Mouse (Mus musculus) thymus, postnatal 0 days (tissue): ENCODE data around the gene Osbpl11. TPM values are rescaled to one million over a fixed set of nuclear protein-coding genes. Genes with fewer than 3 reads are reported as not detected.
"Not testable (repeated sequence)": the region's sequence is repeated elsewhere in the genome, so short reads cannot be mapped to it uniquely, and the experiment has no call there.

Source experiments
- DNase-seq: peaks from one replicate; pipeline ENCODE4 v3.0.0-alpha.2; 2015; ENCODE audit warnings: low spot score
- polyA plus RNA-seq: library from polyadenylated mRNA; unstranded; fragments of >200 nt; fragmentation: Nextera tagmentation; extraction: Ambion mirVana; gene quantifications from 2 replicates; pipeline ENCODE4 v1.2.1, GENCODE M21; 2015

Osbpl11 gene
- polyA plus RNA-seq, 1 experiment from 2014 or later: 26.3 TPM

DNA sequence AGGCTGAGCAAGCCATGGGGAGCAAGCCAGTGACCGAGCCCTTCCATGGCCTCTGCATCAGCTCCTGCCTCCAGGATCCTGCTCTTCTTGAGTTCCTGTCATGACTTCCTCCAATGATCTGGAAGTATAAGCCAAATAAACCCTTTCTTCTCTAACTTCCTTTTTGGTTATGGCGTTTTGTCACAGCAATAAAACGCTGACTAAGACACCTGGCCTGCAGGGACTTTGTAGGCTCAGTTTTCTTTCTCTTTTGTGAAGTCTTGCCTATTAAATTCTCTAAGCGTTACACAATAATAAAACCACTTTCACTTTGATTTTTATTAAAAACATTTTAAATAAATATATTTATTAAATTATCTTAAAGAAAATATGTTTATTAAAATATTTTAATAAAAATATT is 7.1 kb upstream of the Osbpl11 start:
- DNase-seq: no peak

DNA sequence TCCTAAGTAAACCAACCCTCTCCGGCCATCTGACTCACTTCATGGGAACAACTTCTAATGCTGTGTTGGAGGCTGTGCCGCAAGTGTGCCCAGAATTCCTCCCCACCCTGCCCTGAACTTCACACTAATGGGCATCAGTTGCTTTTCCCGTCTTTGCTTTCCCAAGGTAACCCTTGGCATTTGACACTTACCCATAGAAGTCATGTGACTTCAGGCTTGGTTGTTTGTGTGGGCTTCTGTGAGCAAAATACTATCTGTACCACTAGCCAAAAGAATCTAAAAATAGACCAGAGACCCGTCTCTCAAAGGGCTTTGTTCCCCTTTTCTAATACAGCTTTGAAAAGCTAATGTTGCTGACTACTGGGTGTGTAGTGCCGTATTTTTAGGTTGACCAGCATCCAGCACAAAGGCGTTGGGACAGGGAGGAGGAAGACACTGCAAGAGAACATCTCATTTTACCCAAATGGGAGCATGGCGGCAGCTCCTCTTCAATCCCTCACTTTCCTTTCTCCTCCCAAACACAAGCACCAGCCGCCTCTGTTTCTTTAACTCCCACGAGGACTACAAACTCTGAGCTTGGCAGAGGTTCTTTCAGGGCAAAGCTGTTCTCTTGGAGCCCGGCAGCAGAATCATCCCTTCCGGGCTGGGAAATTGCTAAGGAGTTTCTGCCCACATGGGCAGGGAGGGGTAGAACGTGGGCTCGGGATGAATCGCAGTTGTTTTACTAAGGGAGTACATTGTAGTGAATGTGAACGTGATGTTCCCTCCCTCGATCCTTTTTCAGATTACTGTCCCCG is 6.4 kb upstream of the Osbpl11 start:
- DNase-seq: no peak

DNA sequence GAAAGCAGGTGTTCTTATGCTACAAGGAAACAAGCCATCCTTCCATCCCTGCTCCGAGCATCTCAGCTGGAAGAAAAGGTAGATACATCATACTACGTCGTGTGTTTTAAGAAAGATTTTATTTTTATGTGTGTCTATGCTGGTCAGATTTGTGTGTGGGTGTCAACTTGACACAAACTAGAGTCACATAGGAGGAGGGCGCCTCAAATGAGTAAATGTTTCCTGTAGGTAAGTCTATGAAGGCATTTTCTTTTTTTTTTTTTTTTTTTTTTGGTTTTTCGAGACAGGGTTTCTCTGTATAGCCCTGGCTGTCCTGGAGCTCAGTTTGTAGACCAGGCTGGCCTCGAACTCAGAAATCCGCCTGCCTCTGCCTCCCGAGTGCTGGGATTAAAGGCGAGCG is 5.6 kb upstream of the Osbpl11 start:
- DNase-seq: not testable (repeated sequence)

DNA sequence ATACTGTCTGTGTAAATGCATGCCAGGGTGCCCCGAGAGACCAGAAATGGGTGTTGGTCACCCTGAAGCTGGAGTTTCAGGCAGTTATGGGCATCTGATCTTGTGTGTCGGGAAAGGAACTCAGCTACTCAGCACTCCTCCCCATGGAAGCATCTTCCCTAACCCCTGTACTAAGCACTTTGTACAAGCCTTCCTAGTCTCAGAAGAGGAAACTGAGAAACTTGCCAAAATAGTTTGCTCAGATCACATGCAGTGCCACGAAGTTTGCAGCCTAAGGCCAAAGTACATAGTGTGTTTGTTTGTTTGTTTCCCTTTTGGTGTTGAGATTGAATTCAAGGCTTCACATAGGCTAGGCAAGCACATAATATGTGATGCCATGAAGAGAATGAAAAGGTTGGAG is 5.0 kb upstream of the Osbpl11 start:
- no peak for DNase-seq

DNA sequence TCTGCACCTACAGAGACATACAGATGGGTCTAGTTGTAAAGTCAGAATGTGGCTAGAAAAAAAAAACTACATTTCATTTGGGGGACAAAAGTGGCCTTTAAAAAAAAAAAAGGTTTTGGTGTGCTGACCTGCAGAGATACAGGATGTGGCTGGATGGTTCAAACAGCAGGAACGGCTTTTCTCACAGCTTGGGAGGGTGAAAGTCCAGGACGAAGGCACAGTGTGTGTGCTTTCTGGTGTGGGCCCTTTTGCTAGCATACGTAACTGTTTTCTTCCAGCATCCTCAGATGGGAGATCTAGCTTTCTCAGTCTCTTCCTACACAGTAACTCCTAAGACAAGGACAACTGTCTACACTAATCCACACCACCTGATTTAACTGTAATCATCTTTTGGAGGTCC is 4.1 kb upstream of the Osbpl11 start:
- DNase-seq: no peak

DNA sequence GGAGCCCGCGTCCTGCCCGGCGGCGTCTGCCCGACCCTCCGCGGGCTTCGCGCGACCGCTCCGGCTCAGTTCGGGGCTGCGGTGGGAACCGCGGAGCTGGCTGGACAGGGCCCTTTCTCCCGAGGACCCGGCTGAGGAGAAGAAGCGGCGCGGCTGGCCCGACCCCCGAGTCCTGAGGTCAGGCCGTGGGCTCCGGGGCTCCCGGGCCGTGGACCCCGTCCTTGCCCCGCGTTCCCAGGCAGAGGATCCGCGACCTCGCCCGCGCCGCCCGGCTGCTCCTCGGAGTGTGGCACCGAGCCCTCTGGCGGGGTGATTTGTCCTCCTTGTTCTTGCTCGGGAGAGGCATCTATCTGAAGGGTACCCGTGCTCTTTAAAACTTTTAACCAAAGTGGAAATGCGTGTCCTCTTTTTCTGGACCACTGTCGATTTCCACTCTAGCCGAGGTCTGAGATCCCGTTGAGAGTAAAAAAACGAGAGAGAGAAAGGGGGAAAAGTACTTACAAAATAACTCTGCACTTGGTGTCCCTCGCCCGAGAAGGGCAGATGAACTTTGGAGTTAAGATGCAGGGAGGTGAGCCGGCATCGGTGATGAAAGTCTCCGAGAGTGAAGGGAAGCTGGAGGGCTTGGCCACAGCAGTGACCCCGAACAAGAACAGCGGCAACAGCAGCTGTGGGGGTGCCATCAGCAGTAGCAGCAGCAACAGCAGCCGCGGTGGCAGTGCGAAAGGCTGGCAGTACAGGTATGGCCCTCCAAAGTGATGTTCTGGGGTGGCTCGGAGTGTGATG is 583 bp downstream of the Osbpl11 start:
- peak; percentile 59 for DNase-seq

DNA sequence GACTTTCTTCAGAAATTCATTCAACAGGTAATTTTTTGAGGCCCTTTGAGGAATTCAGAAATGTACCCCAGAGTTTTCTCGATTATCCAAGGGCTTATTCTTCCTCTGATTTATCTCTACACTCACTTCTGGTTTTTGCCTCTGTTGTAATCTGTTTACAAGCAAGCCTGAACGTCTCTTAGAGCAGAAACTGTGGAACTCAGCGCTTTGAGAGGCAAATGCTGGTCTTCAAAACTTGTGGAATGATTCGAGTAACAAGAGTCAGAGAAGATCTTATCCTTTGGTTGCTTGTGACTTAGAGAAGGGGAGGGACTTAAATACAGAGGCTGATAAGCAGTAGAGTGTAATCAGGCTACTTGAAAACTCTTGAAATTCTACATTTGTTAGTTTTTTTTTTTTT is 1.3 kb downstream of the Osbpl11 start:
- peak; percentile 21 for DNase-seq

DNA sequence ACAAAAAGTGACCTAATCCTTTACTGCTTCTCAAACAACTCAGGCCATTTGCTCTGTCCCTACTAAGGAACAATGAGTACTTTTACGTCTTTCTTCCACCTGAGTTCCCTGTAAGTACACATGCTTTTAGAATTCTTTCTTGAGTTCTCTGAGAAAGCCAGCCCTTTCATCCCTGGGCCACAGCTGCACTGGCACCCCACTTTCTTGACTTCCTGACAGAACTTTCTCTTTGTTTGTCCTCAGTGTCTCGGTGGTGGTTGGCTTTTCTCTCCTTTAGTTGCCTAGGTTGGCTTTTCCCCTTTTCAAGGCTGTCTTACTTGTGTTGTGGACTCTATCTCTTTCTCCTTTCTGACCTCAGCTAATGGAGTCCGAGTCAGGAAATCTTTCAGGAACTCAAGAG is 3.2 kb downstream of the Osbpl11 start:
- DNase-seq: peak; percentile 81

DNA sequence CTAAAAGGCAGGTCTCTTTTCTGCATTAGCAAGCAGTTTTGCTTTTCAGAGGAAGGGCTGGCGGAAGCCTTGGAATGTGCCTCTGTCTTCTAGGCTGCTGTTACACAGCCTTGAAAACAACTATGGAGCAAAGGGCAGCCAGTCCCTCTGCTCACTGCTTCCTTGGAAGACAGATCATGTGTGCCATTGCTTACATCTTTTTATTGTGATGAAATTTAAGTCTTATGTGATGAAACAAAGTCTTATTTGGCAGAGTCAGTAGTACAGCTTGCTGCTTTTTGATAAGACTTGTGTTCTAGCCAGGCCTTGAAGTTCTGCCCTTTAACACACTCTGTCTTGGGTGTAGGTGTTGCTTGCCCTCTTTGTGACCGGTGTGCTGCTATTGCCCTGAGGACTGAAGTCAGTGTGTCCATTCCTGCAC is 6.8 kb downstream of the Osbpl11 start:
- DNase-seq: no peak

DNA sequence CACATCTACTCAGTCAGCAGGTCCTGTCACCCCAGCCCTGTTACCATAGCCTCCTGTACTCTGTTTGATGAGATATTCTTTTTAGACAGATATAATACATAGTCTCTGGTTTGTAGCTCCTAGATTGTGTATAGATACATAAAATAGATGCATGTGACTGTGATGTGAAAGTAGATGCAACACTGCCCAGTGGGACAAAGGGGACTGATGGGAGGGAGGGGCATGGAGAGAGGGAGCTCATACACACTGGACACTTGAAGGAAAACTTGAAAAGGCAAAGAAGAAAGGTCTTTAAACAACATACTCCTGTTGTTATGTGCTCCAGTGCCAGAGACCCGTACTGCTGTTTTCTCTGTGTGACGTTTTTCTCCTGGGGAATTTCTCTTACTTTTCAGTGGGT is 7.4 kb downstream of the Osbpl11 start:
- DNase-seq: no peak

DNA sequence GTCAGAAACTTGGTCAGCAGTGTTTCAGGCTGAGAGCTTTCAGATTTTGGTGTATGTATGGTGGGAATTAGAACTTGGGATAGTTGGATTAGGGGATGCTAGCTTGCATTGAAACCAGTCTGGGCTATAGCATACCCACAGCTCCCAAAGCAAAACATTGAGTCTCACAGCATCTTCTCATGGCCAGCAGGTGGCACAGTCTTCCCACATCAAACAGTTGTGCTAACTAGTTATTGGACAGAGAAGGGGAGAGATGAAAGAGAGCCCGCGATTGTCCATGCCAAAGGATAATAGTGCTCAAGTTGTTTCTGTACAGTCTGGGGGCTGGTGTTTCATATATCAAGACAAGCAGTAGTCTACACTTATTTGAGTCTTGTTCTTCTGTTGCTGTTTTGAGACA is 8.8 kb downstream of the Osbpl11 start:
- peak; percentile 66 for DNase-seq

DNA sequence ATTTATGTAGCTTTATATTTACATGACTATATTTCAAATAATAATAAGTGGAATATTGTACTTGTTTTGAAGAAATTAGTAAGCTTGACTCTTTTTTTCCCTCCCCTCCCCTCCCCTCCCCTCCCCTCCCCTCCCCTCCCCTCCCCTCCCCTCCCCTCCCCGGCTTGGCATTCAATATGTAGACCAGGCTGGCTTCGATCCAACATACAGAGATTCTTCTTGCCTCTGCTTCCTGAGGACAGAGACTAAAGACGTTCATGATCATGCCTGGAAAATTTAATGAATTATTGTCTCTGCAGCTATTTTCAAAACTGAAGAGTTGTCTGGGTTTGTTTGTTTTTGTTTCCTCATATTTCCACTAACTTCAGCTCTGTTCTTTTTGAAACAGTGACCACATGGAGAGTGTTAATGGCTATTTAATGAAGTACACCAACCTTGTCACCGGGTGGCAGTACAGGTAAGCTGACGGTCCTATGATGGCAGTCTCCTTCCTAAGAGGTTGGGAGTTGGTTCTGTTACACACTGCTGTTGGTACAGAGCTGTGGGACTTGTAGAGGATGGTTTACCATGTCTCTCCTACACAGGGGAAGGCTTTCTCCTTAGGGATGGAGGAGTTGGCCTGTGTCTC is 10.9 kb downstream of the Osbpl11 start:
- DNase-seq: no peak

DNA sequence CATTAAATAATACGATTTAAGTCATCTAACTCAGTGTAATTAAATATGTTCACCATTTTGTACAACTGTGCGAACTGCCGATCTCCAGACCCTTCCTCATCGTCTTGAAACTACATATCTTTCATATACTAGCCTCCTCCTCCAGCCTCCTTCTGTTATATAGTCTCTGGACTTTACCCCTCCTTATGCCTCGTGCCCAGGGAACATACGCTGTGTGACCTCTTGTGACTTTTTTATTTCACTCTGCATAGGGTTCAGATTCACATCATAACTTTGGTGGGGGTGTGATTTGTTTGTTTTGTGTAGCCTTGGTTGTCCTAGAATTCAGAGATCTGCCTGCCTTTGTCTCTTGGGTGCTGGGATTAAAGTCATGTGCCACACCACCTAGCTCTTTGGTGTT is 11.7 kb downstream of the Osbpl11 start:
- DNase-seq: no peak

DNA sequence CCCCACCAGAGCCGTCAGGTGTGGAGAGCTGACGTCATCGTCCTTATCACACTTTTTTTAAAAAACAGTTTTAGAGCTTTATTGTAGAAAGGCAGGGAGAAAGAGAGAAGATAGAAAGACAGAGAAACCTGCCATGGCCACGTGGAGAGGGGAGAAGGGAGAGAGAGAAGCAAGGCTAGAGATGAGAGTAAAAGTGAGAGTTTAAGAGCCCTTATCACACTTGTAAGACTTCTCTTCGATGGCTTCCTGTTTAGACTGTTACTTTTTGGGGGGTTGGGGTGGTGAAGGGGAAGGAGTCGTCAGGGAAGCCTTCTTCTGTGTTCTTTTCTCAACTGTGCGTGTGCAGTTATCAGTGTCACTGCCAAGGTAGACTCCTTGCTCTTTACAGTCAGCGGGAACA is 15.7 kb downstream of the Osbpl11 start:
- DNase-seq: peak; percentile 32

DNA sequence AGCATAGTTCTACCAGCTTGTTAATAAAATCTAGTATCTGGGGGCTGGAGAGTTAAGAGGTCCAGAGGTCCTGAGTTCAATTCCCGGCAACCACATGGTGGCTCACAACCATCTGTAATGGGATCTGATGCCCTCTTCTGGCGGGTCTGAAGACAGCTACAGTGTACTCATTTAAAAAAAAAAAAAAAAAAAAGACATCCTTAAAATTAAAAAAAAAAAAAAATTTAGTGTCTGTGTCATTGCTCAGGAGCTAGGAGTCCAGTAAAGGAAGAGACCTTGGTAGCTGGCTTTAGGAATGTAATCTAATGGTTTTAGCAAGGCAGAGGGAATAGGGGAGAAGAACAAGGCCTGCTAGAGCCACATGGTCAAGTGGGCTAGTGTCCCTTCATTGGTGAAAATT is 25.9 kb downstream of the Osbpl11 start:
- DNase-seq: no peak

DNA sequence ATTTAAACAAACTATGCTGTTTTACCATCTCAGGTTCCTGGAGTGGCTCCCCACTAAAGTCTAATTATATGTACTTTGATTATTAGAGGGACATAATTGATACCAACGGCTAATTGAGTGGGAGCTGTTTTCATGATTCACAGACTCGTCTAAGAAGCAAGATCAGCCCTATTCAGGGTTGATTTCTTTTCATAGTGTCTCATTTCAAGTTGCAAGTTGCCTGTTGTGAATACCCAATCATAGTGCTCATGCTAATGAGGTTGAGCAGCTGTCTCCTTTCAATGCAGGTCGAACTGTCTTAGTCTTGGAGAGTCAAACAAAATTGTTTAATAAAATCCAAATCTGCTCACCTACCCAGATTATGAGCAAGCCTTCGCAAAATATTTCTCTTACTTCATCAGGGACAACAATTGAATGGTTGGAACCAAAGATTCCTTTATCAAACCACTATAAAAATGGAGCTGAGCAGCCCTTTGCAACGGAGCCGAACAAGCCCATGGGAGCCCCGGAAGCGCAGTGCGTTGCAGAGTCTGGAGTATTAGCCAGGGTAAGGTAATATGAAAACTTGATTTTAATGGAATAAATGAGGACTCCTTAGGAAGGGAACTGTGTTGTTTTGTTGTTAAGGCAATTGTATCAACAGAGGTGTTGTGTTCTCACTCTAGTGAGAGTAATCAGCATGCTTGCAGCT is 31.6 kb downstream of the Osbpl11 start:
- no peak for DNase-seq

DNA sequence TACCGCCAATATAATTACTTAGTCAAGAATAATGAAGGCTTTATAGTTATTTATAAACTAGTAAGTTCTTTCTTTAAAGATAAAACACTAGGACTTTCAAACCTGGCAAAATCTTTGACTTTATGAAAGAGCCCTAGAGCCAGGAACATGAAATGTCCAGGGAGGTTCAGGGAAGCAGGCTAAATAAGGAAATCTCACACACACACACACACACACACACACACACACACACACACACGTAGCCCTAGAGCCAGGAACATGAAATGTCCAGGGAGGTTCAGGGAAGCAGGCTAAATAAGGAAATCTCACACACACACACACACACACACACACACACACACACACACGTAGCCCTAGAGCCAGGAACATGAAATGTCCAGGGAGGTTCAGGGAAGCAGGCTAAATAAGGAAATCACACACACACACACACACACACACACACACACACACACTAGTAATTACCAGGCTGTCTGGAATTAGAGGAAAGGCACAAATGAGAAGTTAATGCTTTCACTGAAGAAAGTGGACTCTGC is 32.7 kb downstream of the Osbpl11 start:
- not testable (repeated sequence) for DNase-seq

DNA sequence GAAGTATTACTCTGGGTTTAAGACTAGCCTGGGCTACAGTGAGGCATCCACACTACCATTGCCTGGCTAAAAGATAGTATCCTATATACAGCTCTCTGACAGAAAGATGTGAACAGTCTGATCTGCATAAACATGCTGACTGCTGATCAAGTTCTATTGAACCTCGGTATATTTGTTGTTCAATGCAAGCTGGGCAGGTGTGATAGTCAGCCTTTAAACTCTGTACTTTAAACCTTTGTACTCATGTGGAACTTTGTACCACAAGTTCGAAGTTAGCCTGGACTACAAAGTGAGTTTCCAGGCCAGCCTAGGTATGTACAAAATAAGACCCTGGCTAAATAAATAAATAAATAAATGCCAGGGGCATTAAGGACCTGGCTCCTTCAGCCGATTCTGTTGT is 37.6 kb downstream of the Osbpl11 start:
- no peak for DNase-seq

DNA sequence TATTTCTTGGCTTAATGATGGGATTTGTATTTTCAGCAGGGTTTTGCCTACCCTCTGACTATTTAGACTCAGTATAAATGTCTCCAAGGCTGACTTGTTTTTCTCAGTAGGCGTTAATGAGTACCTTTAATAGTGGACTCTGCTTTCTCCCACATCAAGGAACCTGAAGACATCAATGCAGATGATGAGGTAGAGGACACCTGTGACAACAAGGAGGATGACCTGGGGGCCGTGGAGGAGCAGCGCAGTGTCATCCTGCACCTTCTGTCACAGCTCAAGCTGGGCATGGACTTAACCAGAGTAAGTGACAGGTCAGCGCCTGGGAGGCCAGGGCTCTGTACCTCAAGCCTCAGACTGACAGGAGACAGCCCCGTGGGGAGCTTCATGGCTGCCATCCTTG is 39.5 kb downstream of the Osbpl11 start:
- DNase-seq: no peak

DNA sequence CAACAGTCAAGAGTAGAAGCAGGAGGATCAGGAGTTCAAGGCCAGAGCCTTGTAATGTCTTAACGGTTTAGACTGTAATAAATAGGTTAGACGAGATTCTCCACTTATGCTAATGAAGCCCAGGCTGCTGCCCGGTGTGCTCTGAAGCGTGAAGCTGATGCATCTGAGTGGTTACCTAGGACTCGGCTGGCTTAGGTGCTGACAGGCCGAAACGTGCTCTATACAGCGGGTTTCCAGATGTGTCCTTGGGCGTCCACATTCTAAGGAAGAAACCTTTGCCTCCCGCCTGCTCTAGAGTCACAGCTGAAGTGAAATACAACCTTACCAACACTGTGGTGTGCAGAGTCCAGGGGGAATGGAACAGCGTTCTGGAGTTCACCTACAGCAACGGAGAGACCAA is 49.3 kb downstream of the Osbpl11 start:
- DNase-seq: no peak

DNA sequence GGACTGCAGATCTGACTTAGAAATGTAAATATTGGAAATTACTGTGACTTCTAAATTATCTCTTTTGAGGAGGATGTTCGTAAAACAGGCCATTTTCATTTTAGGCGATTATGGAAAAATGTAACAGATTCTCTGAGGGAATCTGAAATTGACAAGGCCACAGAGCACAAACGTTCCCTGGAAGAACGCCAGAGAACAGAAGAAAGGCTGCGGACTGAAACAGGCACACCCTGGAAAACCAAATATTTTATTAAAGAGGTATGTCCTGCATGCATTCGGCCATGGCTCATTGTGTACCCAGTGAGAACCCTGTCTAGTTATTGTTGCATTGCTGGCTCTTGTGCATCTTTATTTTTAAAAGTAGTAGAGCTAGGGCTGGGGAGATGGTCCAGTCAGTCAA is 51.3 kb downstream of the Osbpl11 start:
- DNase-seq: no peak

DNA sequence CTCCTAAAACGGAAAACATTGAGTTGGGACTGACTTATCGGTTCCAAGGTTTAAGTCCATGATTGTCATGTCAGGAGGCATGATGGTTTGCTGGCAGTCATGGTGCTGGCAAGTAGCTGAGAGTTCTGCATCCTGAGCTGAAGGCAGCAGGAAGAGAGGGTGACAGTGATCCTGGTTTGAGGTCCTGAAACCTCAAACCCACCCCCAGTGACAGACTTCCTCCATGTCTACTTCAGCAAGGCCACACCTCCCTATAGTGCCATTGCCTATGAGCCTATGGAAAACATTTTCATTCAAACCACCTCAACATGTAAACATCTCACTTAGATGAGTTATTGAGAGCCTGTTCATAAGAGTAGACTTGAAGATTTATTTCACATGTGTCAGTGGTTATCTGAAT is 54.4 kb downstream of the Osbpl11 start:
- no peak for DNase-seq
